Mouse (Mus musculus): ENCODE results near the gene Tiparp. TPM values are rescaled to one million over a fixed set of nuclear protein-coding genes. Genes with fewer than 3 reads are reported as not detected.

The Tiparp gene
- polyA plus RNA-seq, 1 experiment from 2014 or later: 45.6 TPM

DNA sequence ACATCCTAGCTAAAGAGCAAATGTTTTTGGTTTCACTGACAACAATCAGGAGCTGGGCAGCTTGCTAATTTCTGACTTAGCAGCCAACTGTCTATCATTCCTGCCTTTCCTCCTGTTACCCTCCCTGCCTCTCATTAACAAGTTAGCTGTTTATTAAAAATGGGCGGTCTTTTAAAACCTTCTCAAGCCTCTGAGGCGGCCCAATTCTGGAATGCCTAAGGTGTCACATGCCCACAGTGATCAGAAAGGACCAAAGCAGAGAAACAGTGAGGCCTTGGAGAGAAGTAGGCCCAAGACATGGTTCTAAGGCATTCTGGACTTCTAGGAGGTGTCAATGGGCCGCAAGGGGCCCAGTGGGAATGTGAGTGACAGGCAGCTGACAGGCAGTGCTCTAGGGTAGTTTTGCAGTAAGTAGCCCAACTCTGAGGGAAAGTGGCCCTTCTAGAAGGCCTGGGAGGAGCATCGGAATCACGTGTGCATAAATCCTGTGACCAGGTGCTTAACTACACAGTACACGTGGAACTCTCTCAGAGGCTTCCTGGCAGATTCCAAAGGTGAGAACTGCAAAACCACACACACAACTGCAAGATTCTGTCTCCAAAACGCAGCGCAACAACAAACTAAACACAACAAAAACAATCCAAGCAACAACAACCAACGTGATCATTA is 37.6 kb downstream of the Tiparp start:
- no peaks in the 10 kb centered on the region for H3K36me3 ChIP-seq
- H3K9ac ChIP-seq: no peak overlapping the region
- H3K4me1 ChIP-seq (replicated peaks): no peaks in the 10 kb centered on the region
- no peaks in the 10 kb centered on the region for H3K9me3 ChIP-seq
- H3K27me3 ChIP-seq (replicated peaks): no peaks in the 10 kb centered on the region
- no peak overlapping the region for H3K27ac ChIP-seq
- no peak for ATAC-seq
- no peak overlapping the region for H3K4me2 ChIP-seq (replicated peaks)
- H3K4me3 ChIP-seq (replicated peaks): no peak overlapping the region
- WGBS: 65% methylated on average over 9 of the region's 9 CpGs

DNA sequence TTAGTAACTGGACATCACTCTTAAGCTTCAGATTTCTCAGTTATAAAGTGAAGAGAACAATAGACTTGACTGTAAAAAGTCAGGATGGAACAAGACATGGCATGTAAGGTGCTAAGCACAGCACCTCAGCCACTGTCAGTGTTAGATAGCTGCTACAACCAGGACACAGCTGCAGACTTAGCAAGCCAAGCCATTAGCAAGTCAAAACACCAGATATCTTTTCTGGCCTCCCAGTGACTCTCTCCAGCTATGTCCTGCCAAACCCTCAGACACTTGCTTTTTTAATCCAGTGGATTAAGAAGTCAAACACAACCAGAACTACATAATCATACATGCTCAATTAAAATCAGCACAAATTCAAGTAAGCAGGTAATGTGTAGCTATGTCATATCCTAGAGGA is 41.7 kb downstream of the Tiparp start:
- Histone ChIP-seq H3K27me3 (replicated peaks) (no peaks in the 10 kb centered on the region), H3K9me3 (no peaks in the 10 kb centered on the region), H3K4me1 (replicated peaks) (no peaks in the 10 kb centered on the region), H3K4me2 (replicated peaks) (no peak overlapping the region), H3K27ac (no peak overlapping the region), H3K4me3 (replicated peaks) (no peak overlapping the region), H3K9ac (no peak overlapping the region), H3K36me3 (no peaks in the 10 kb centered on the region)
- no peak for ATAC-seq

DNA sequence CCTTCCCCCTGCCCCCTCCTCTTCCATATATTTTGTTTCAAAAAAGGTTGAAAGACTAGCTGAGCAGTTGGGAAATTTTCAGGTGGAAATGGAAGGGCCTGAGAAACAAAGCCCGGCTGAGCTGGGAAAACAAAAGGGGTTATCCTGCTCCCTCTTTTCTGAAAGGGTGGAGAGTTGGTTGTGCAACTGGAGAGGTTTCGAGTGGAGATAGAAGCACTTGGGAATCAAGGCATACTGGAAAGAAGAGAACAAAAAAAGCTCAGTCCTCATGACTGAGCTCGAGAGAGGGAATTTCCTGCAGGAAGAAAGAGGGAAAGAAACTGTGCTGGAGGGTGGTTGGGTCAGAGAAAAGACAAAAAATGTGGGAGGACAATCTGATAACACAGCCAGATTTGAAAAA is 45.3 kb downstream of the Tiparp start:
- ATAC-seq: no peak
- Histone ChIP-seq H3K36me3 (no peaks in the 10 kb centered on the region), H3K9ac (no peak overlapping the region), H3K4me2 (replicated peaks) (no peak overlapping the region), H3K4me3 (replicated peaks) (no peak overlapping the region), H3K27ac (no peak overlapping the region), H3K27me3 (replicated peaks) (no peaks in the 10 kb centered on the region), H3K9me3 (no peaks in the 10 kb centered on the region), H3K4me1 (replicated peaks) (no peaks in the 10 kb centered on the region)
- WGBS: 64% methylated on average over 3 of the region's 3 CpGs

DNA sequence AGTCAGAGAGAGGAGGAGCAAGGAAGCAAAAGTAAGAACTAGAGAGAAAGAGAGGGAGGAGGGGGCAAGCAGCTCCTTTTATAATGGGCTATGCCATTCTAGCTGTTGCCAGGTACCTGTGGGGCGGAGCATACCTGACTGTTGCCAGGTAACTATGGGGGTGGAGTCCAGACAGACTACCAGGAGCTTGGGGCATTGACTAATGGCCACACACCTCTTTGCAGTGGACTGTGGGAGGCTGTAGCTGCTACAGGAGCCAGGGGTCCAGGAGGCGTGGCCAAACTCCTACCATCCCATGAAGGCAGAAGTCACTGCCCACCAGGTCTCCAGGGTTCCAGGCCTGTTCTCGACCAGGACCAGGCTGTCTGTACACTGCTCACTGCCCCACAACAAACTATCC is 49.4 kb downstream of the Tiparp start:
- H3K4me2 ChIP-seq (replicated peaks): no peak overlapping the region
- 92% methylated on average over 3 of the region's 3 CpGs for WGBS
- H3K27me3 ChIP-seq (replicated peaks): no peaks in the 10 kb centered on the region
- no peaks in the 10 kb centered on the region for H3K9me3 ChIP-seq
- H3K36me3 ChIP-seq: no peaks in the 10 kb centered on the region
- H3K4me1 ChIP-seq (replicated peaks): no peaks in the 10 kb centered on the region
- no peak for ATAC-seq
- no peak overlapping the region for H3K9ac ChIP-seq
- H3K27ac ChIP-seq: no peak overlapping the region
- no peak overlapping the region for H3K4me3 ChIP-seq (replicated peaks)

DNA sequence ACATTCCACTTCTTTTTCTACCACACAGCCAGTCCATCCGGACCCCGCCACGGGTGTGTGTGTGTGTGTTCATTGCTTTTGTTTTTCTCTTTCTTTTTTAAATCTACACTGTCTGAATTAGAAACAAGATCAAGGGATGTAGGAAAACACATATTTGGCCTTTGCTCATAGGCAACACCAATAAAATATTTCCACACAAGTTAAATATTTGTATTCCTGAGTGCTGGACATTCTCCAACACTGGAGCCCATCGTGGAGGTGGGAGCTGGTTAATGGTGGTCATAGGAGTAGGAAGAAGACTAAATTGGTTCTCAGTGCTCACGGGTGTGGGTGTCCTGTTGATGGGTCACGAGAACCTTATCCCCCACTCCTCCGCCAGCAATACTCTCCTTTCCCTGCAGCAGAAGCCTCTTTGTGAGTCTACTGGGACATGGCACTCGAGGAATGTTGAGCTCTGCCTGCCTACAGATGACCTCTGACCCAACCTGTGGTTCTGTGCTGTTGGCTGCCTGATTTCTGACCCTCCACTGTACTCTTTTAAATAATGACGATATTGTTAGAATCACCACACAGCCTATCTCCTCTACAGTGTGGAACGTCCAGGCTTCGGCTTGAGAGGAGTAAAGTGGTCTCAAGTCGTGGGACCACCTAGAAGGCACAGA is 51.2 kb downstream of the Tiparp start:
- ATAC-seq: no peak

DNA sequence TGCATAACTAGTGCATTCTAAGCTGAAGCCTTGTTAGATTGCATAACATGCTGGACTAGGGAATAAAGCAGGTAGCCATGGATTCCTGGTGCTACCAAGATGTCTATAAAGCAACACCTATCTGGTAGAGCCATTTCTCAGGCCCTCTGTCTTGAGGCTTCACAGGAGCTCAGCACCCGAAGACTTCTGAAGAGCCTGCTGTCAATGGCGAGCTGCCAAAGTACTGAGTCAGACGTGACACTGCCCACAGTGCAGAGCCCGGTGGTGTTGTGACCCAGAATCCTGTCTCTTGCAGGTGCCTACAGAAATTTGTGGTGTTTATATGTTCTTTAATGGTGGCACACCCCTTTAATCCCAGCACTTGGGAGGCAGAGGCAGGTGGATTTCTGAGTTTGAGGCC is 53.4 kb downstream of the Tiparp start:
- Histone ChIP-seq H3K9me3 (no peaks in the 10 kb centered on the region), H3K4me2 (replicated peaks) (no peak overlapping the region), H3K4me3 (replicated peaks) (no peak overlapping the region), H3K27ac (no peak overlapping the region), H3K9ac (no peak overlapping the region), H3K4me1 (replicated peaks) (0 out of 2 replicates have a peak, but pooled peaks cover 3% of the 10 kb centered on the region), H3K36me3 (no peaks in the 10 kb centered on the region), H3K27me3 (replicated peaks) (no peaks in the 10 kb centered on the region)
- no peak for ATAC-seq
- 68% methylated on average over 4 of the region's 4 CpGs for WGBS

More for the DNA sequence above, 51.2 kb downstream of the Tiparp start:
- Histone ChIP-seq H3K4me1 (replicated peaks) (no peaks in the 10 kb centered on the region), H3K27ac (no peak overlapping the region), H3K9ac (no peak overlapping the region), H3K4me2 (replicated peaks) (no peak overlapping the region), H3K9me3 (no peaks in the 10 kb centered on the region), H3K4me3 (replicated peaks) (no peak overlapping the region), H3K36me3 (no peaks in the 10 kb centered on the region), H3K27me3 (replicated peaks) (no peaks in the 10 kb centered on the region)
- WGBS: 60% methylated on average over 12 of the region's 12 CpGs

DNA sequence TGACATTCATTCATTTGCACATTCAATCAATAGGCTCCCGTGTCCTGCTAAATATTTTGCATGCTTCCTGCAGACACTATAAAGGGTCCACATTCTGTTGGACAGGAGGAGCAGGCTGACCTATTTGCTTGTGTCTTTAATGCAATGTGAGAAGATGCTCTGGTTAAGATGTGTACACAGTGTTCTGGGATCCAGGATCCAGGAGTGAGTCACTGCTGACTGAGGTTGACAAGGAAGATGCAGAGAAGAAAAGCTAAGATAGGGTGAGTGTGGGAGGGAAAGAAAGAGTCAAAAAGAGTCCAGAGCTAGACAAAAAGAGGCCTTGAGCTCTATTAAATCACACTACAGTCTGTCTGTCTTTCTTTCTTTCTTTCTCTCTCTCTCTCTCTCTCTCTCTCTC is 56.1 kb downstream of the Tiparp start:
- Histone ChIP-seq H3K27ac (no peak overlapping the region), H3K9me3 (no peaks in the 10 kb centered on the region), H3K4me2 (replicated peaks) (no peak overlapping the region), H3K27me3 (replicated peaks) (no peaks in the 10 kb centered on the region), H3K9ac (no peak overlapping the region), H3K4me3 (replicated peaks) (no peak overlapping the region), H3K4me1 (replicated peaks) (0 out of 2 replicates have a peak, but pooled peaks cover 5% of the 10 kb centered on the region), H3K36me3 (no peaks in the 10 kb centered on the region)
- WGBS: 77% methylated on average over 1 of the region's 1 CpGs
- ATAC-seq: no peak

DNA sequence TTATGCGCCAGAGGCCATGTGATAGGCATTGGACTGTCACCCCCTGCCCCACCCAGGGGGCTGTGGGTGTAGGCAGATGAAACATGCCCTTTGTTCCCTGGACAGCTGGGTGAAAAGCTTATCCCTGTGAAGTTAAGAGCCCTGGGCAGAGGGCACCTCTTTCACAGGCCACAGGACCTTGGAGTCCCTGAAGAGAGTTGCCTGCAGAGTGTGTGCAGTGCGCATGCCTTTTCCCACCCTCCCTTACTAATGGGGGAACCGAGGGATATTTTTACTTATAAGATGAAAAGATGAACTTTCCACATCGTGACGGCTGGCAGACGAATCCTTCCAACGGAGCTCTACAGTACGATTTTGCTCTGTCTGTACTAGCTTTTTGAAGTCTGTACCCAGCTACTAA is 57.1 kb downstream of the Tiparp start:
- ATAC-seq: peak; percentile 52; the same call in 1 of the 2 replicates
- Histone ChIP-seq H3K36me3 (no peaks in the 10 kb centered on the region), H3K9me3 (no peaks in the 10 kb centered on the region), H3K4me3 (replicated peaks) (no peak overlapping the region), H3K4me2 (replicated peaks) (no peak overlapping the region), H3K27ac (no peak overlapping the region), H3K9ac (no peak overlapping the region), H3K4me1 (replicated peaks) (0 out of 2 replicates have a peak, but pooled peaks cover 5% of the 10 kb centered on the region), H3K27me3 (replicated peaks) (no peaks in the 10 kb centered on the region)
- 66% methylated on average over 8 of the region's 8 CpGs for WGBS

DNA sequence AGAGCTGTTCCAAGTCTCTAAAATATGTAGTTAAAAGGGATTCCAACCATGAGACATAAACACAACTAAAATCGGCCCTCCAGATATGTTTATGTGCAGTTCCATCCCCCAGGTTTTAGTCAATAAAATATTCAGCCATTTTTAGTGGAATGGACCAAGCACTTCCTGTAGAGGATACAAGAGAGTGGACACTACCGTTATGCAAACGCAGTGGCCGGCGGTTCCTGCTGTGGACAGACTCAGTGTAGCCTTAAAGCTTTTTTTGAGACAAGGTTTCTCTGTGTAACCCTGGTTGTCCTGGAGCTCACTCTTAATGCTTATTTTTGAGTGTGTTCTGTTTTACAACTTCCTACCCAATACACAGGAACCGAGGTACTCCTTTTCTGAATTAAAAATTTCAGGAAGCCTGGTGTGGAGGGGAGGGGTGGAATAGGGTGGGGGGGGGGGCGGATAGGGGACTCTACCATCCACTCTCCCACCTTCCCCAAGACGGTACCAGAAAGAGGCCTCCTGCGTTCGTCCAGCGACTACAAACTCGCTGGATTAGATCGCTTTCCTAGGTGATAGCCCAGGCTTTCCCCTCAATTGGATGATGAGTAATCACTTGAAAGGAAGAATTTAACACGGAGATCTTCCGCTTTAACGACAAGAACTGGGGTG is 57.7 kb downstream of the Tiparp start:
- Histone ChIP-seq H3K27me3 (replicated peaks) (no peaks in the 10 kb centered on the region), H3K9ac (0 out of 2 replicates have a peak overlapping the region, but pooled peaks have one; percentile 8), H3K4me3 (replicated peaks) (peak overlapping the region; percentile 19; the same call in 1 of the 2 replicates), H3K4me2 (replicated peaks) (peak overlapping the region; percentile 57), H3K36me3 (no peaks in the 10 kb centered on the region), H3K9me3 (no peaks in the 10 kb centered on the region), H3K27ac (0 out of 2 replicates have a peak overlapping the region, but pooled peaks have one; percentile 36), H3K4me1 (replicated peaks) (0 out of 2 replicates have a peak, but pooled peaks cover 5% of the 10 kb centered on the region)
- WGBS: 35% methylated on average over 16 of the region's 16 CpGs
- peak; percentile 34 for ATAC-seq

DNA sequence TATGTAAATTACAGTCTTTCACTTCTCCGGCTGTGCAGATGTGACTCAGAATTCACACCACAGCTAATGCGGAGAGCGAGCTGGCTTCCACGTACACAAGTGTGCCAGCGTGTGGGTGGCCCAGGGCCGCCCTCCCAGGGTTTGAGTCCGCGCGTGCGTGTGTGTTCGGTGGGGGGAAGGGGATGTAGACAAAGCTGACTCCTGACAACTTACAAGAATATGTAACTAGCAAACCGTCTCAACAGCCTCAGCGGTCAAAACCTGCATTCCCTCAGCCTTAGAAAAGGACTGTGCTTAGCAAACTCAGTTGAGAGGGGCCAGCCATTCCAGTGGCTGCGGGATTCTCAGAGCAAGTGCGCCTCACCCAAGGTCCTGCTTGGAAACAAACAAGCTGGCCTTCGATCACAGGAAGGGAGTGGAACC is 58.3 kb downstream of the Tiparp start:
- 0 out of 2 replicates have a peak overlapping the region, but pooled peaks have one; percentile 8 for H3K9ac ChIP-seq
- no peaks in the 10 kb centered on the region for H3K36me3 ChIP-seq
- peak overlapping the region; percentile 19; the same call in 1 of the 2 replicates for H3K4me3 ChIP-seq (replicated peaks)
- H3K27ac ChIP-seq: 0 out of 2 replicates have a peak overlapping the region, but pooled peaks have one; percentile 36
- H3K4me2 ChIP-seq (replicated peaks): peak overlapping the region; percentile 57
- no peaks in the 10 kb centered on the region for H3K9me3 ChIP-seq
- peak; percentile 67 for ATAC-seq
- WGBS: 5% methylated on average over 16 of the region's 16 CpGs
- H3K4me1 ChIP-seq (replicated peaks): 0 out of 2 replicates have a peak, but pooled peaks cover 5% of the 10 kb centered on the region
- H3K27me3 ChIP-seq (replicated peaks): no peaks in the 10 kb centered on the region

DNA sequence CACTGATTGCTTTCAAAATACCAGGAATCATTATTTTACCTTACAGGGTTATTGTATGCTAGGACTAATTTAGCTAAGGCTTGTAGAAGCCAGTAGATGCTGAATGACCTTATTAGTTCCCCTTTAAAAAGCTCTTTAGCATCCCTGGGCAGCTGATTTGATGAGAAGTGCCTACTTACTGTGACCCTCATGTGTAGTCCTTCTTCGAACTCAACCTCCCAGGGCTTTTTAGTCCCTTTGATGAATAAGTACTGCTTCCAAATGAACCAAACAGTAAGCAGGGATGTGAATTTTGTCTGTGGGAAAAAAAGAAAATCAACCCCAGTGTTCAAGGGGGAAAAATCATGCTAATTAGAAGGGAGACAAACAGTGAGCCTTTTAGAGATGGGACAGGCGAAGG is 58.8 kb downstream of the Tiparp start:
- Histone ChIP-seq H3K4me1 (replicated peaks) (0 out of 2 replicates have a peak, but pooled peaks cover 5% of the 10 kb centered on the region), H3K27ac (no peak overlapping the region), H3K9me3 (no peaks in the 10 kb centered on the region), H3K4me2 (replicated peaks) (0 out of 2 replicates have a peak overlapping the region, but pooled peaks have one; percentile 57), H3K9ac (no peak overlapping the region), H3K4me3 (replicated peaks) (peak overlapping the region; percentile 19; the same call in 1 of the 2 replicates), H3K36me3 (no peaks in the 10 kb centered on the region), H3K27me3 (replicated peaks) (no peaks in the 10 kb centered on the region)
- no peak for ATAC-seq
- 87% methylated on average over 2 of the region's 2 CpGs for WGBS

DNA sequence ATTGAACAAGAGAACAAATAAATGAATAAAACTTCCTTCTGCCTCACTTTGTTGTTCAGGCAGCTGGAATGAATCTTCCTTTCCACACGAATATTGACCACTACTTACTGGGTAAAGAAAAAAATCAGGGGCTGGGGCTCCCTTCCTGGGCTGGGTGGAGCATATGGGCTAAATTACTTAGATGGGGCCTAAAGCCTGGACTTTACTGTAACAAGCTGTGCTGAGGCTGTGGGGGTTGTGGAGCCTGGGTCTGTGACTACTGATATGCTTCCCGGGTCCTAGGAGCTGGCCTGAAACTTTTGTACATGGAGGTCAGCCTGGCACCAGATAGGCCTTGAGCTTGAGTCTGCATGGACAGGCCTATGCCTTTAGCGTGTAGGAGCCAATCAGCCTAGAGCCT is 60.2 kb downstream of the Tiparp start:
- Histone ChIP-seq H3K36me3 (no peaks in the 10 kb centered on the region), H3K9ac (no peak overlapping the region), H3K27me3 (replicated peaks) (no peaks in the 10 kb centered on the region), H3K4me2 (replicated peaks) (no peak overlapping the region), H3K4me3 (replicated peaks) (no peak overlapping the region), H3K9me3 (no peaks in the 10 kb centered on the region), H3K27ac (no peak overlapping the region), H3K4me1 (replicated peaks) (0 out of 2 replicates have a peak, but pooled peaks cover 5% of the 10 kb centered on the region)
- WGBS: 68% methylated on average over 3 of the region's 3 CpGs
- ATAC-seq: no peak

Data from intestine, embryonic 15.5 days (tissue).